Mouse (Mus musculus) heart, postnatal 0 days (tissue): Measurements from ENCODE around the gene Nhsl1.

Experiments
- CTCF ChIP-seq: IDR thresholded peaks from 2 replicates; pipeline ENCODE4 v1.5.1; 2016; ENCODE audit warnings: antibody characterized with exemption, control low read depth, low read depth
- EP300 ChIP-seq: IDR thresholded peaks from 2 replicates; pipeline ENCODE4 v1.6.1; 2016; ENCODE audit warnings: antibody characterized with exemption, low read depth

GRCm38 (mm10) chr10:18461336-18461735 lies 142.6 kb downstream of the Nhsl1 start:
- no peak for TF ChIP-seq CTCF
- TF ChIP-seq EP300: no peak
